16 mouse cellular contexts compared by ENCODE assay signal in the genomic region with DNA sequence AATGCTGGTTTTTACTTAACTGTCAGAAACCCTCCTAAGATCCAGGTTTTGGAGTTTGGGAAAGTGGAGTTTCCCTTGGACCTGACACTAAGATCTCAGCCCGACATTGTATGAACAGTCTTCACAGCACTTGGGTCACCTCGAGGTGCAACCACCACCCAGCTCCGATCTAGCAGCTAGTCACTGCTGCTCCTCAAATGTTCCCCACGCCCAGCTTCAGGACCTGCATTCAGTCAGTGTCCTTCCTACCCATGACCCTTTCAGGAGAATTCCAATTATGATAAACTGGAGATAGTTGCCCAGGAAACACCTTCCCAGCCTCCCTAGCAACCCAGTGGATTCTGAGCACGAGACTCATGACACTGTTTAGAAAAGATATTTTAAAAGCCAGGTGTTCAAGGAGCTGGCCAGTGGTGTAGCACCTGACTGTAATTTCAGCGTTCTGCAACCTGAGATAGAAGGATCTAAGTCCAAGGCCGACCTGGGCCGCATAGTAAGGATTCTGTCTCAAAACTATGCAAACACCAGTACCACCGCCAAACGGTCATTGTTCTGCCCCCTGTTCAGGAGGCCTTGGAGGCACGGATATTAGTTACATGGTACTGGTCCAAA. TPM values are rescaled to one million over a fixed set of nuclear protein-coding genes. Genes with fewer than 3 reads are reported as not detected.
A peak's percentile ranks its signal among the peaks of the same experiment; 100 is the strongest.
DNase-seq lines count a peak whose midpoint lies in the region; ATAC-seq and TF ChIP-seq lines count a peak whose summit lies in the region.
"Had no signal": no experiment of that assay in that cellular context is flagged by ENCODE, and none has a peak within 500 bp of the region (broad histone marks: within the 10 kb centered on the region; RNA-seq: fewer than 3 reads in every experiment).

No protein-coding gene starts in this region.

- H3K9me3 ChIP-seq in lung, embryonic 14.5 days (ENCODE audit: low read depth, low read length) = no peaks in the 10 kb centered on the region
- H3K9me3 ChIP-seq in intestine, embryonic 14.5 days (ENCODE audit: control insufficient read depth, low read length) = no peaks in the 10 kb centered on the region
- H3K9me3 ChIP-seq in intestine, embryonic 15.5 days = no peaks in the 10 kb centered on the region
- H3K9me3 ChIP-seq in stomach, embryonic 16.5 days (replicated peaks; ENCODE audit: control insufficient read depth, low read length) = no peaks in the 10 kb centered on the region
- no peaks in the 10 kb centered on the region for H3K9me3 ChIP-seq in hindbrain, embryonic 10.5 days
- H3K9me3 ChIP-seq: forebrain, embryonic 15.5 days; heart, embryonic 12.5 days; hindbrain, embryonic 15.5 days had no signal

- no peaks in the 10 kb centered on the region for H3K27me3 ChIP-seq in lung, embryonic 14.5 days (ENCODE audit: insufficient read depth, low read length)
- H3K27me3 ChIP-seq in intestine, embryonic 14.5 days (replicated peaks; ENCODE audit: control insufficient read depth, insufficient read depth, low read length) = no peaks in the 10 kb centered on the region
- H3K27me3 ChIP-seq in intestine, embryonic 15.5 days (replicated peaks) = no peaks in the 10 kb centered on the region
- no peaks in the 10 kb centered on the region for H3K27me3 ChIP-seq in stomach, embryonic 16.5 days (ENCODE audit: control insufficient read depth, insufficient read depth, low read length)
- H3K27me3 ChIP-seq in hindbrain, embryonic 10.5 days (ENCODE audit: insufficient read depth, poor library complexity, severe bottlenecking) = no peaks in the 10 kb centered on the region
- H3K27me3 ChIP-seq: heart, embryonic 12.5 days; hindbrain, embryonic 15.5 days had no signal

- no peak for TF ChIP-seq POLR2A in lung, adult 2 months (IDR thresholded peaks at IDR 0.05; ENCODE audit: borderline replicate concordance, extremely low read depth, low read depth, low read length)

- peak; percentile 7 for DNase-seq in lung, embryonic 14.5 days
- no peak for DNase-seq in lung, adult 2 months
- DNase-seq in intestine, embryonic 14.5 days (ENCODE audit: low spot score) = no peak
- no peak for DNase-seq in hindbrain, embryonic 10.5 days (ENCODE audit: low spot score)
- DNase-seq: adrenal gland, adult 2 months; adrenal gland, postnatal 25 days; cerebellum, adult 18-20 months; cerebellum, postnatal 10 days; gastrocnemius, postnatal 10 days; heart, adult 2 months had no signal

- ATAC-seq in lung, embryonic 14.5 days (ENCODE audit: insufficient read depth) = peak; percentile 9; the same call in 1 of the 2 replicates
- peak; percentile 70 for ATAC-seq in intestine, embryonic 14.5 days (replicated peaks; ENCODE audit: low FRiP score, low TSS enrichment, low read depth)
- ATAC-seq in intestine, embryonic 15.5 days = peak; percentile 88
- ATAC-seq in stomach, embryonic 16.5 days (ENCODE audit: insufficient read depth, low FRiP score) = peak; percentile 54
- ATAC-seq in megakaryocyte, adult 5-6 weeks (ENCODE audit: poor library complexity, severe bottlenecking) = no peak
- ATAC-seq: forebrain, embryonic 15.5 days had no signal

- H3K9ac ChIP-seq in lung, embryonic 14.5 days = no peak overlapping the region
- H3K9ac ChIP-seq in intestine, embryonic 14.5 days (ENCODE audit: low read length) = no peak overlapping the region
- H3K9ac ChIP-seq in intestine, embryonic 15.5 days = no peak overlapping the region
- no peak overlapping the region for H3K9ac ChIP-seq in stomach, embryonic 16.5 days (ENCODE audit: low read length)
- H3K9ac ChIP-seq: forebrain, embryonic 15.5 days; heart, embryonic 12.5 days; hindbrain, embryonic 15.5 days had no signal

- H3K4me3 ChIP-seq in lung, embryonic 14.5 days (ENCODE audit: low read depth, low read length) = no peak overlapping the region
- H3K4me3 ChIP-seq in lung, adult 2 months (replicated peaks; ENCODE audit: extremely low read depth, low read depth, low read length) = no peak overlapping the region
- no peak overlapping the region for H3K4me3 ChIP-seq in intestine, embryonic 14.5 days (ENCODE audit: low read depth, low read length)
- no peak overlapping the region for H3K4me3 ChIP-seq in intestine, embryonic 15.5 days (replicated peaks)
- H3K4me3 ChIP-seq in stomach, embryonic 16.5 days (replicated peaks; ENCODE audit: low read length) = no peak overlapping the region
- H3K4me3 ChIP-seq in hindbrain, embryonic 10.5 days = no peak overlapping the region
- H3K4me3 ChIP-seq: forebrain, embryonic 15.5 days; heart, adult 2 months; heart, embryonic 12.5 days; hindbrain, embryonic 15.5 days had no signal

- 47% methylated on average over 11 of the region's 11 CpGs for WGBS in lung, embryonic 14.5 days
- 73% methylated on average over 11 of the region's 11 CpGs for WGBS in lung, adult 2 months
- WGBS in intestine, embryonic 14.5 days = 58% methylated on average over 11 of the region's 11 CpGs
- 56% methylated on average over 11 of the region's 11 CpGs for WGBS in intestine, embryonic 15.5 days
- 41% methylated on average over 11 of the region's 11 CpGs for WGBS in stomach, embryonic 16.5 days
- 85% methylated on average over 11 of the region's 11 CpGs for WGBS in hindbrain, embryonic 10.5 days

- no peak for TF ChIP-seq CTCF in lung, embryonic 14.5 days (IDR thresholded peaks at IDR 0.05; ENCODE audit: low read depth)
- no peak for TF ChIP-seq CTCF in lung, adult 2 months (IDR thresholded peaks at IDR 0.05; ENCODE audit: insufficient read depth, low read length)

- H3K4me1 ChIP-seq in lung, embryonic 14.5 days (ENCODE audit: insufficient read depth) = peaks cover 19% of the 10 kb centered on the region; the same call in 1 of the 2 replicates
- no peaks in the 10 kb centered on the region for H3K4me1 ChIP-seq in lung, adult 2 months (ENCODE audit: control insufficient read depth, insufficient read depth, low read length)
- H3K4me1 ChIP-seq in intestine, embryonic 14.5 days (replicated peaks; ENCODE audit: control insufficient read depth, insufficient read depth, low read length) = peaks cover 14% of the 10 kb centered on the region
- H3K4me1 ChIP-seq in intestine, embryonic 15.5 days (replicated peaks) = peaks cover 15% of the 10 kb centered on the region
- H3K4me1 ChIP-seq in stomach, embryonic 16.5 days (ENCODE audit: control insufficient read depth, insufficient read depth, low read length) = peaks cover 16% of the 10 kb centered on the region
- H3K4me1 ChIP-seq in hindbrain, embryonic 10.5 days (replicated peaks) = no peaks in the 10 kb centered on the region
- H3K4me1 ChIP-seq: hindbrain, embryonic 15.5 days had no signal

- H3K27ac ChIP-seq in lung, embryonic 14.5 days (ENCODE audit: low read depth) = no peak overlapping the region
- H3K27ac ChIP-seq in intestine, embryonic 14.5 days (ENCODE audit: low read depth) = no peak overlapping the region
- peak overlapping the region; percentile 41 for H3K27ac ChIP-seq in intestine, embryonic 15.5 days
- H3K27ac ChIP-seq in stomach, embryonic 16.5 days (ENCODE audit: low read length) = no peak overlapping the region
- no peak overlapping the region for H3K27ac ChIP-seq in hindbrain, embryonic 10.5 days
- H3K27ac ChIP-seq: forebrain, embryonic 15.5 days; heart, adult 2 months; hindbrain, embryonic 15.5 days had no signal

- no peak overlapping the region for H3K4me2 ChIP-seq in lung, embryonic 14.5 days
- H3K4me2 ChIP-seq in intestine, embryonic 14.5 days (ENCODE audit: low read length) = no peak overlapping the region
- H3K4me2 ChIP-seq in intestine, embryonic 15.5 days (replicated peaks) = no peak overlapping the region; the same call in 1 of the 2 replicates
- H3K4me2 ChIP-seq in stomach, embryonic 16.5 days (ENCODE audit: low read depth, low read length) = no peak overlapping the region
- H3K4me2 ChIP-seq: forebrain, embryonic 15.5 days; heart, embryonic 12.5 days; hindbrain, embryonic 15.5 days had no signal

- H3K36me3 ChIP-seq in lung, embryonic 14.5 days (ENCODE audit: insufficient read depth) = no peaks in the 10 kb centered on the region
- H3K36me3 ChIP-seq in intestine, embryonic 14.5 days (ENCODE audit: control insufficient read depth, insufficient read depth, low read length) = no peaks in the 10 kb centered on the region
- H3K36me3 ChIP-seq in intestine, embryonic 15.5 days = no peaks in the 10 kb centered on the region
- H3K36me3 ChIP-seq in stomach, embryonic 16.5 days (ENCODE audit: control insufficient read depth, insufficient read depth, low read length) = no peaks in the 10 kb centered on the region
- no peaks in the 10 kb centered on the region for H3K36me3 ChIP-seq in hindbrain, embryonic 10.5 days
- H3K36me3 ChIP-seq: forebrain, embryonic 15.5 days; heart, embryonic 12.5 days; hindbrain, embryonic 15.5 days had no signal

RNA-seq across cellular contexts. Expression of gene Susd1, which starts 22.8 kb away (rescaled TPM):
- 5.1 and 5.6 TPM in 2 replicates for polyA plus RNA-seq in lung, embryonic 14.5 days (2014; fragmentation: Nextera tagmentation; extraction: Ambion mirVana)
- 1.9 and 3.1 TPM in 2 replicates for polyA plus RNA-seq in lung, adult 2 months (2012; rRNA removed)
- polyA plus RNA-seq in intestine, embryonic 14.5 days (2014; fragmentation: Nextera tagmentation; extraction: Ambion mirVana) = 8.0 and 8.3 TPM in 2 replicates
- polyA plus RNA-seq in intestine, embryonic 15.5 days (2015; fragmentation: Nextera tagmentation; extraction: Ambion mirVana) = 10.8 and 11.2 TPM in 2 replicates
- polyA plus RNA-seq in stomach, embryonic 16.5 days (2015; fragmentation: Nextera tagmentation; extraction: Ambion mirVana) = 8.3 and 11.8 TPM in 2 replicates
- total RNA-seq in megakaryocyte, adult 5-6 weeks (2015) = 16.3 and 24.0 TPM in 2 replicates
- 33.6 and 33.9 TPM in 2 replicates for total RNA-seq in megakaryocyte, adult 5-6 weeks (2017)
- polyA plus RNA-seq in hindbrain, embryonic 10.5 days (2016; fragmentation: Nextera tagmentation; extraction: Ambion mirVana) = 2.0 and 2.1 TPM in 2 replicates
